Mouse (Mus musculus) fat pad, adult 2 months (tissue): Measurements from ENCODE around the gene Fam107a.

Experiments
- DNase-seq: peaks from one replicate; pipeline ENCODE4 v3.0.0-alpha.2; 2011; ENCODE audit warnings: low read depth, low spot score; ENCODE audit errors: extremely low read depth

Fam107a gene

GRCm38 (mm10) chr14:8317194-8318097, at the start of gene Fam107a:
TSS of gene Fam107a (minus strand) at chr14:8318023.
- DNase-seq, result no peak

GRCm38 (mm10) chr14:8367121-8367520, 49.3 kb upstream of the Fam107a start:
- DNase-seq, result no peak

- DNase-seq, result no peak
These were observed 48.0 kb upstream of the Fam107a start for GRCm38 (mm10) chr14:8365833-8366232.

- DNase-seq, result no peak
These were observed 39.0 kb upstream of the Fam107a start for GRCm38 (mm10) chr14:8356836-8357235.

GRCm38 (mm10) chr14:8355999-8356501, 38.2 kb upstream of the Fam107a start:
- DNase-seq, result no peak

GRCm38 (mm10) chr14:8348927-8349326, 31.1 kb upstream of the Fam107a start:
- no peak for DNase-seq

GRCm38 (mm10) chr14:8346255-8346997, 28.6 kb upstream of the Fam107a start:
- no peak for DNase-seq

GRCm38 (mm10) chr14:8345566-8345965, 27.7 kb upstream of the Fam107a start:
- DNase-seq, result no peak

- no peak for DNase-seq
These were observed 24.8 kb upstream of the Fam107a start for GRCm38 (mm10) chr14:8342509-8343106.

- no peak for DNase-seq
These were observed 22.4 kb upstream of the Fam107a start for GRCm38 (mm10) chr14:8340226-8340625.

GRCm38 (mm10) chr14:8335947-8336346, 18.1 kb upstream of the Fam107a start:
- DNase-seq, result no peak

- no peak for DNase-seq
These were observed 16.7 kb upstream of the Fam107a start for GRCm38 (mm10) chr14:8334511-8334910.

- no peak for DNase-seq
These were observed 14.8 kb upstream of the Fam107a start for GRCm38 (mm10) chr14:8332314-8333252.

- DNase-seq, result no peak
These were observed 13.6 kb upstream of the Fam107a start for GRCm38 (mm10) chr14:8331307-8331905.

GRCm38 (mm10) chr14:8330390-8330789, 12.6 kb upstream of the Fam107a start:
- no peak for DNase-seq

- no peak for DNase-seq
These were observed 11.7 kb upstream of the Fam107a start for GRCm38 (mm10) chr14:8329552-8329951.

GRCm38 (mm10) chr14:8327371-8327770, 9.5 kb upstream of the Fam107a start:
- DNase-seq, result peak; percentile 98

- no peak for DNase-seq
These were observed 9.1 kb upstream of the Fam107a start for GRCm38 (mm10) chr14:8326961-8327360.

GRCm38 (mm10) chr14:8325746-8326145, 7.9 kb upstream of the Fam107a start:
- DNase-seq, result no peak

- no peak for DNase-seq
These were observed 2.7 kb upstream of the Fam107a start for GRCm38 (mm10) chr14:8320528-8320927.
